Mouse (Mus musculus): Measurements from ENCODE around the gene Gm20388. TPM values are rescaled to one million over a fixed set of nuclear protein-coding genes. Genes with fewer than 3 reads are reported as not detected.
"Not testable (repeated sequence)": the region's sequence is repeated elsewhere in the genome, so short reads cannot be mapped to it uniquely, and the experiment has no call there.

Gm20388 gene
- total and polyA plus RNA-seq, 3 experiments = 0.02 to 0.05 TPM; not detected in 1

DNA sequence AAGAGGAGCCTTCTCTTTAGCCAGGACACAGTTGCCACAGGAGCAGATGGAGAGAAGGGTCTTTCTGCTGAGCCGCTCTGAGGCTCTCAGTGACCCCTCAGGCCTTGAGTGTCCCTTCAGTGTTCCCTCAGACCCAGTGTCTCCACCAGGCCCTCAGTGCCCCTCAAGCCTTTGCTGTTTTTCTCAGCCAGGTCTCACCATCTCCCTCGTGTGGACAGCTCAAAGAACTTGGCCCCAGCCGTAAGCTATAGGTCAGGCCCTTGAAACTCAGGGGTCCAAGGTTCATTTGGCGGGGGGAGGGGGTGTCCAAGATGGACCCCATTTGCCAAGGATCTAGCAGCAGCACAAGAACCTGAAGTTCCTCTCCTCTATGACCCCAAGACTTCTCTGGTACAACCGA is 2714.0 kb downstream of the Gm20388 start:
- Histone ChIP-seq H3K36me3 (replicated peaks) (peaks cover 30% of the 10 kb centered on the region), H3K9me3 (replicated peaks) (no peaks in the 10 kb centered on the region), H3K4me1 (ENCODE audit: insufficient read depth, low read depth, low read length) (peaks cover 35% of the 10 kb centered on the region), H3K27me3 (ENCODE audit: insufficient read depth, low read length) (peaks cover 31% of the 10 kb centered on the region), H3K4me3 (ENCODE audit: low read depth, low read length) (no peak overlapping the region)
- no peak for DNase-seq (ENCODE audit: low spot score)
- ATAC-seq (ENCODE audit: extremely low read depth, insufficient number of reproducible peaks, low FRiP score, poor library complexity, severe bottlenecking) = no peak
- TF ChIP-seq POLR2AphosphoS5 (IDR thresholded peaks at IDR 0.05; ENCODE audit: insufficient replicate concordance, low read depth, low read length) (no peak), GATA2 (IDR thresholded peaks at IDR 0.05; ENCODE audit: borderline replicate concordance, low read depth, low read length) (no peak), CTCF (IDR thresholded peaks at IDR 0.05; ENCODE audit: low read depth, low read length) (no peak), TAL1 (conservative IDR thresholded peaks at IDR 0.05; ENCODE audit: low read depth, low read length) (no peak)

DNA sequence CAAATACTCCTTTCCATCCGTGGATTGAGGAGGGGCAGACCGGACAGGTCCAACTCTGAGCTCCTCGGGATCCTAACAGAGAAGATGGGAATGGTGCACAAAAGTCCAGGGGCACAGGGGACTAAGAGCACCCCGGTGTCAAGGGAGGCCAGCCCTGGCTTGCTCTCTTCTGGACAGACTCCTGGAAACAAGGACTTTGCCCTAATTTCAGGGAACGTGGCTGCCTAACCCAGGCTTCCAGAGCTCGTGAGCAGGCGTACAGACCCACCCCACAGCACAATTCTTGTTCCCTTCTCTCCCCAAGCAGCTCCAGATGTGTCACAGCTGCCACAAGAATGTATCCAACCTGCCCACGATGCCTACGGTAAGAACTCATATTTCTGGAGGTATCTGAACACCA is 2715.2 kb downstream of the Gm20388 start:
- Histone ChIP-seq H3K4me3 (ENCODE audit: low read depth, low read length) (no peak overlapping the region), H3K4me1 (ENCODE audit: insufficient read depth, low read depth, low read length) (peaks cover 32% of the 10 kb centered on the region), H3K9me3 (replicated peaks) (no peaks in the 10 kb centered on the region), H3K36me3 (replicated peaks) (peaks cover 42% of the 10 kb centered on the region), H3K27me3 (ENCODE audit: insufficient read depth, low read length) (peaks cover 24% of the 10 kb centered on the region)
- TF ChIP-seq TAL1 (conservative IDR thresholded peaks at IDR 0.05; ENCODE audit: low read depth, low read length) (no peak), POLR2AphosphoS5 (IDR thresholded peaks at IDR 0.05; ENCODE audit: insufficient replicate concordance, low read depth, low read length) (no peak; the same call in 1 of the 2 replicates), GATA2 (IDR thresholded peaks at IDR 0.05; ENCODE audit: borderline replicate concordance, low read depth, low read length) (no peak), CTCF (IDR thresholded peaks at IDR 0.05; ENCODE audit: low read depth, low read length) (no peak), GATA1 (IDR thresholded peaks at IDR 0.05; ENCODE audit: borderline replicate concordance, low read length) (no peak)
- DNase-seq (ENCODE audit: low spot score) = no peak
- ATAC-seq (ENCODE audit: extremely low read depth, insufficient number of reproducible peaks, low FRiP score, poor library complexity, severe bottlenecking) = no peak

DNA sequence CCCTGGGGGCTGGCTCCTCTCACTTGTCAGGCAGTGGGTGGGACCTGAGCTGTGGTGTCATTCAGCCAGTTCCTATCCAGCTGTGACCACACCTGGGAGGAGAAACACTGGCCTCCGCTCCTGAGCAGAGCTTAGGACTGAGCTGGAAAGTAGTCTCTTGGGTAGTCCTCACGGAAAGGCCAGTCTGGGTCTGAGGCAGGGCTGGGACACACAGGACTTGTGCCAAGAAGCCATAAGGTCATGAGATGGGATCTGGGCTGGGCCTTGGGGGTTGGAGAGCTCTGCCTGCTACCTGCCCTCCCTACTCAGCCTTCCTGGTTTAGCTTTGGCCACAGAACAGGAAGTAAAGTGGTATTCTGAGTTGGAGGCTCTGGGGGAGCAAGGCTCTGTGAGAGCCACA is 2716.3 kb downstream of the Gm20388 start:
- Histone ChIP-seq H3K27me3 (ENCODE audit: insufficient read depth, low read length) (peaks cover 13% of the 10 kb centered on the region), H3K36me3 (replicated peaks) (peaks cover 48% of the 10 kb centered on the region), H3K9me3 (replicated peaks) (no peaks in the 10 kb centered on the region), H3K4me1 (ENCODE audit: insufficient read depth, low read depth, low read length) (peaks cover 31% of the 10 kb centered on the region), H3K4me3 (ENCODE audit: low read depth, low read length) (no peak overlapping the region)
- TF ChIP-seq GATA2 (IDR thresholded peaks at IDR 0.05; ENCODE audit: borderline replicate concordance, low read depth, low read length) (no peak), GATA1 (IDR thresholded peaks at IDR 0.05; ENCODE audit: borderline replicate concordance, low read length) (no peak), CTCF (IDR thresholded peaks at IDR 0.05; ENCODE audit: low read depth, low read length) (no peak), POLR2AphosphoS5 (IDR thresholded peaks at IDR 0.05; ENCODE audit: insufficient replicate concordance, low read depth, low read length) (no peak), TAL1 (conservative IDR thresholded peaks at IDR 0.05; ENCODE audit: low read depth, low read length) (no peak)
- no peak for ATAC-seq (ENCODE audit: extremely low read depth, insufficient number of reproducible peaks, low FRiP score, poor library complexity, severe bottlenecking)
- DNase-seq (ENCODE audit: low spot score) = no peak

DNA sequence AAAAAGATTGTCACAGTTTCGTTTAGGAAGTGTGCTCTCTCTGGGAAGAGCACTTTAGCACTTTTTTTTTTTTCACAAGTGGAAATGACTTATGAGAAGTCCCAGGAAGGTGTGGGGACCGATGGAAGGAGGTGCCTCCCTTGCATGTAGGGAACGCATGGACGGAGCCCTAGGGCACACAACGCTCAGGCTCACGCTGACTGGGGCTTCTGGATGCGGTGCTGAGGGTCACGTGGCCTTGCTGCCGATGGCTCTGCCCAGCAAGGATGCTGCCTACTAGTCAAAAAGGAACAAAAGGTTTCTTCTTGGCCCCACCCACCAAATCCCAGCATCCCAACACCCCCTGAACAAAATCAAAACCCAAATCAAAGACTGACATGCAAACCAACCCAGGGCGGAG is 2718.7 kb downstream of the Gm20388 start:
- no peaks in the 10 kb centered on the region for H3K9me3 ChIP-seq (replicated peaks)
- ATAC-seq (ENCODE audit: extremely low read depth, insufficient number of reproducible peaks, low FRiP score, poor library complexity, severe bottlenecking) (no peak), DNase-seq (ENCODE audit: low spot score) (no peak)
- no peak overlapping the region for H3K4me3 ChIP-seq (ENCODE audit: low read depth, low read length)
- H3K4me1 ChIP-seq (ENCODE audit: insufficient read depth, low read depth, low read length) = peaks cover 31% of the 10 kb centered on the region
- TF ChIP-seq TAL1 (conservative IDR thresholded peaks at IDR 0.05; ENCODE audit: low read depth, low read length) = no peak
- TF ChIP-seq POLR2AphosphoS5 (IDR thresholded peaks at IDR 0.05; ENCODE audit: insufficient replicate concordance, low read depth, low read length) = no peak; the same call in 1 of the 2 replicates
- no peak for TF ChIP-seq CTCF (IDR thresholded peaks at IDR 0.05; ENCODE audit: low read depth, low read length)
- no peak for TF ChIP-seq GATA2 (IDR thresholded peaks at IDR 0.05; ENCODE audit: borderline replicate concordance, low read depth, low read length)
- TF ChIP-seq GATA1 (IDR thresholded peaks at IDR 0.05; ENCODE audit: borderline replicate concordance, low read length) = no peak
- H3K27me3 ChIP-seq (ENCODE audit: insufficient read depth, low read length) = no peaks in the 10 kb centered on the region; the same call in 1 of the 2 replicates
- H3K36me3 ChIP-seq (replicated peaks) = peaks cover 73% of the 10 kb centered on the region

DNA sequence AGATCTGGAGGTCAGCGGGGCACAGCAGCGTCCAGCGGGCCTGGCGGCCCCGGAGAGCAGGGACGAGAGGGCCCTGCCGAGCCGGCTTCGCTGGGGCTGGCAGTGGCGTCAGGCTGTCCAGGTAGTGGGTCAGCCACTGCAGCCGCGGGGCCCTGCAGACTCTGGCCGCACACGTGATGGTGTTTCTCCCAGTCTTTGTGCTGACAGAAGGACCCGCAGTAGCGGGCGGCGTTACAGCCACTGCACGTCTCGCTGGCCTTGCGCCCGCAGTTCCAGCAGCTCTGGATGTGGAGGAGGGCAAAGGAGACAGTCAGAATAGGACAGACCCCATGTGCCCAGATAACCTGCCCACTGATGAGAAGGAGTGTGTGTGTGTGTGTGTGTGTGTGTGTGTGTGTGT is 2720.1 kb downstream of the Gm20388 start:
- TF ChIP-seq CTCF (IDR thresholded peaks at IDR 0.05; ENCODE audit: low read depth, low read length) (no peak), GATA1 (IDR thresholded peaks at IDR 0.05; ENCODE audit: borderline replicate concordance, low read length) (no peak), GATA2 (IDR thresholded peaks at IDR 0.05; ENCODE audit: borderline replicate concordance, low read depth, low read length) (no peak)
- Histone ChIP-seq H3K27me3 (ENCODE audit: insufficient read depth, low read length) (no peaks in the 10 kb centered on the region), H3K4me3 (ENCODE audit: low read depth, low read length) (no peak overlapping the region), H3K9me3 (replicated peaks) (no peaks in the 10 kb centered on the region), H3K4me1 (ENCODE audit: insufficient read depth, low read depth, low read length) (peaks cover 36% of the 10 kb centered on the region), H3K36me3 (replicated peaks) (peaks cover 86% of the 10 kb centered on the region)
- ATAC-seq (ENCODE audit: extremely low read depth, insufficient number of reproducible peaks, low FRiP score, poor library complexity, severe bottlenecking) (no peak), DNase-seq (ENCODE audit: low spot score) (no peak)

DNA sequence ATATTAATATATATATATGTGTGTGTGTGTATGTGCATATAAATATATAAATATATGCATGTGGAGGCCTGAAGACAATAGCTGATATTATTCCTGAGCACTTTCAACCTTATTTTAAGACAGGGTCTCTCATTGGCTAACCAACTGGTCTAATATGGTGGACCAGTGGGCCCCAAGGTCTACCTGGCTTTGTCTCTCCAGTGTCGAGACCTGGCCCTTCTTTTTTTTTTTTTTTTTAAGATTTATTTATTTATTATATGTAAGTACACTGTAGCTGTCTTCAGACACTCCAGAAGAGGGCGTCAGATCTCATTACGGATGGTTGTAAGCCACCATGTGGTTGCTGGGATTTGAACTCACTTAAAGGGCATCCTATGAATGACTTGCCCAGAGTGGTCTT is 2721.5 kb downstream of the Gm20388 start:
- H3K27me3 ChIP-seq (ENCODE audit: insufficient read depth, low read length) = not testable (repeated sequence)

DNA sequence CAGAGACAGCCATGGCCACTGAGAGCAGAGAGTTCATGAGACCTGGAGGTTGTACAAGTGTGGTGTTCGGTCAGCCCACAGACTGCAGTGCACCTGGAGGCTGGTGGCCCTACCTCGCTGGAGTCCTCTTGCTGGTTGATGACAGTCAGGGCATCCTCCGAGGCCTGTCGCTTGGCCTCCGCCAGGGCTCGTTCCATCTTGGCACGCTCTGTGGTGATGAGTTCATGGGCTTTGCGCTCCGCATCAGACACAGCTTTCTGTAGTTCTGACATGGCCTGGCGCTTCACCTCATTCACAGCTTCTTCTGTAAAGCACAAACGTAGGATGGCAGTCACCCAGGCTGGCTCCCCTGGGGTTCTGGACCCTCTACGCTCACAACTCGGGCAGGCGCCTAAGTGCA is 2722.6 kb downstream of the Gm20388 start:
- H3K27me3 ChIP-seq (ENCODE audit: insufficient read depth, low read length) = no peaks in the 10 kb centered on the region
- ATAC-seq (ENCODE audit: extremely low read depth, insufficient number of reproducible peaks, low FRiP score, poor library complexity, severe bottlenecking) = no peak
- H3K36me3 ChIP-seq (replicated peaks) = peaks cover 96% of the 10 kb centered on the region
- DNase-seq (ENCODE audit: low spot score) = no peak
- no peaks in the 10 kb centered on the region for H3K9me3 ChIP-seq (replicated peaks)
- H3K4me3 ChIP-seq (ENCODE audit: low read depth, low read length) = no peak overlapping the region
- no peak for TF ChIP-seq TAL1 (conservative IDR thresholded peaks at IDR 0.05; ENCODE audit: low read depth, low read length)
- TF ChIP-seq POLR2AphosphoS5 (IDR thresholded peaks at IDR 0.05; ENCODE audit: insufficient replicate concordance, low read depth, low read length) = no peak
- peaks cover 33% of the 10 kb centered on the region for H3K4me1 ChIP-seq (ENCODE audit: insufficient read depth, low read depth, low read length)

More for the DNA sequence above, 2721.5 kb downstream of the Gm20388 start:
- H3K9me3 ChIP-seq (replicated peaks); DNase-seq (ENCODE audit: low spot score); H3K4me3 ChIP-seq (ENCODE audit: low read depth, low read length); ATAC-seq (ENCODE audit: extremely low read depth, insufficient number of reproducible peaks, low FRiP score, poor library complexity, severe bottlenecking): not testable (repeated sequence)
- H3K4me1 ChIP-seq (ENCODE audit: insufficient read depth, low read depth, low read length) = peaks cover 33% of the 10 kb centered on the region
- H3K36me3 ChIP-seq (replicated peaks) = peaks cover 96% of the 10 kb centered on the region

Data from G1E (cell line).